Mouse (Mus musculus): ENCODE measurements around the gene Svop. TPM values are rescaled to one million over a fixed set of nuclear protein-coding genes. Genes with fewer than 3 reads are reported as not detected.

Svop gene
- polyA plus RNA-seq (2015; fragmentation: Nextera tagmentation; extraction: Ambion mirVana): 83.2 and 88.7 TPM in 2 replicates

- peaks cover 27% of the 10 kb centered on the region for H3K4me1 ChIP-seq (replicated peaks)
- H3K9ac ChIP-seq: peak within 1 kb of the TSS; percentile 95
- peak; percentile 87 for ATAC-seq (ENCODE audit: low FRiP score)
- peak within 1 kb of the TSS; percentile 96 for H3K27ac ChIP-seq
- no peaks in the 10 kb centered on the region for H3K9me3 ChIP-seq
- H3K4me3 ChIP-seq: peak within 1 kb of the TSS; percentile 75
- H3K36me3 ChIP-seq: no peaks in the 10 kb centered on the region
- H3K27me3 ChIP-seq: peaks cover 3% of the 10 kb centered on the region; the same call in 1 of the 2 replicates
- peak within 1 kb of the TSS; percentile 66 for H3K4me2 ChIP-seq
- 3% methylated on average over 40 of the region's 40 CpGs for WGBS
Observed at GRCm38 (mm10) chr5:114091057-114091807, at the start of gene Svop. Gene Svop, minus strand, starts transcription at chr5:114091570.

GRCm38 (mm10) chr5:114139175-114139574, 47.8 kb upstream of the Svop start:
- H3K9ac ChIP-seq: 0 out of 2 replicates have a peak overlapping the region, but pooled peaks have one; percentile 3
- H3K4me3 ChIP-seq: no peak overlapping the region
- peaks cover 31% of the 10 kb centered on the region for H3K4me1 ChIP-seq (replicated peaks)
- H3K27me3 ChIP-seq: no peaks in the 10 kb centered on the region
- ATAC-seq (ENCODE audit: low FRiP score): peak; percentile 79
- no peaks in the 10 kb centered on the region for H3K36me3 ChIP-seq
- peak overlapping the region; percentile 21; the same call in 1 of the 2 replicates for H3K4me2 ChIP-seq
- no peaks in the 10 kb centered on the region for H3K9me3 ChIP-seq
- H3K27ac ChIP-seq: peak overlapping the region; percentile 88
- WGBS: 14% methylated on average over 9 of the region's 9 CpGs

GRCm38 (mm10) chr5:114138277-114139164, 47.2 kb upstream of the Svop start:
- 53% methylated on average over 21 of the region's 21 CpGs for WGBS

GRCm38 (mm10) chr5:114137481-114138276, 46.3 kb upstream of the Svop start:
- no peak overlapping the region for H3K9ac ChIP-seq
- peak overlapping the region; percentile 88 for H3K27ac ChIP-seq
- no peak for ATAC-seq (ENCODE audit: low FRiP score)
- WGBS: 77% methylated on average over 15 of the region's 15 CpGs
- H3K4me3 ChIP-seq: no peak overlapping the region
- no peaks in the 10 kb centered on the region for H3K27me3 ChIP-seq
- no peaks in the 10 kb centered on the region for H3K36me3 ChIP-seq
- no peak overlapping the region for H3K4me2 ChIP-seq
- peaks cover 34% of the 10 kb centered on the region for H3K4me1 ChIP-seq (replicated peaks)
- H3K9me3 ChIP-seq: no peaks in the 10 kb centered on the region

More at GRCm38 (mm10) chr5:114138277-114139164, 47.2 kb upstream of the Svop start:
- Histone ChIP-seq H3K4me1 (replicated peaks) (peaks cover 31% of the 10 kb centered on the region), H3K4me2 (peak overlapping the region; percentile 21; the same call in 1 of the 2 replicates), H3K9me3 (no peaks in the 10 kb centered on the region), H3K4me3 (no peak overlapping the region), H3K27ac (peak overlapping the region; percentile 88), H3K36me3 (no peaks in the 10 kb centered on the region), H3K27me3 (no peaks in the 10 kb centered on the region), H3K9ac (0 out of 2 replicates have a peak overlapping the region, but pooled peaks have one; percentile 3)
- peak; percentile 60; the same call in 1 of the 2 replicates for ATAC-seq (ENCODE audit: low FRiP score)

GRCm38 (mm10) chr5:114135516-114135915, 44.1 kb upstream of the Svop start:
- WGBS: 90% methylated on average over 10 of the region's 10 CpGs
- Histone ChIP-seq H3K4me2 (no peak overlapping the region), H3K27ac (no peak overlapping the region), H3K4me1 (replicated peaks) (peaks cover 47% of the 10 kb centered on the region), H3K9ac (no peak overlapping the region), H3K4me3 (no peak overlapping the region), H3K27me3 (no peaks in the 10 kb centered on the region), H3K36me3 (no peaks in the 10 kb centered on the region), H3K9me3 (no peaks in the 10 kb centered on the region)
- ATAC-seq (ENCODE audit: low FRiP score): no peak

GRCm38 (mm10) chr5:114134091-114134534, 42.7 kb upstream of the Svop start:
- H3K27me3 ChIP-seq: no peaks in the 10 kb centered on the region
- ATAC-seq (ENCODE audit: low FRiP score): no peak
- H3K4me3 ChIP-seq: no peak overlapping the region
- H3K36me3 ChIP-seq: no peaks in the 10 kb centered on the region
- no peaks in the 10 kb centered on the region for H3K9me3 ChIP-seq
- H3K4me2 ChIP-seq: no peak overlapping the region
- H3K9ac ChIP-seq: no peak overlapping the region
- H3K4me1 ChIP-seq (replicated peaks): peaks cover 38% of the 10 kb centered on the region
- H3K27ac ChIP-seq: no peak overlapping the region
- WGBS: 74% methylated on average over 6 of the region's 6 CpGs

- no peaks in the 10 kb centered on the region for H3K9me3 ChIP-seq
- H3K4me3 ChIP-seq: no peak overlapping the region
- no peaks in the 10 kb centered on the region for H3K36me3 ChIP-seq
- no peak overlapping the region for H3K27ac ChIP-seq
- no peaks in the 10 kb centered on the region for H3K27me3 ChIP-seq
- H3K4me2 ChIP-seq: no peak overlapping the region
- 77% methylated on average over 6 of the region's 6 CpGs for WGBS
- peaks cover 25% of the 10 kb centered on the region for H3K4me1 ChIP-seq (replicated peaks)
- ATAC-seq (ENCODE audit: low FRiP score): no peak
- peak overlapping the region; percentile 11; the same call in 1 of the 2 replicates for H3K9ac ChIP-seq
Observed at GRCm38 (mm10) chr5:114132841-114133240, 41.5 kb upstream of the Svop start.

- Histone ChIP-seq H3K9me3 (no peaks in the 10 kb centered on the region), H3K4me3 (peak overlapping the region; percentile 75), H3K27ac (0 out of 2 replicates have a peak overlapping the region, but pooled peaks have one; percentile 30), H3K27me3 (no peaks in the 10 kb centered on the region), H3K4me1 (replicated peaks) (peaks cover 28% of the 10 kb centered on the region), H3K9ac (peak overlapping the region; percentile 72), H3K4me2 (peak overlapping the region; percentile 97), H3K36me3 (no peaks in the 10 kb centered on the region)
- no peak for ATAC-seq (ENCODE audit: low FRiP score)
- 2% methylated on average over 15 of the region's 15 CpGs for WGBS
Observed at GRCm38 (mm10) chr5:114131521-114131840, 40.1 kb upstream of the Svop start.

- Histone ChIP-seq H3K27ac (0 out of 2 replicates have a peak overlapping the region, but pooled peaks have one; percentile 30), H3K9me3 (no peaks in the 10 kb centered on the region), H3K9ac (peak overlapping the region; percentile 72), H3K4me3 (peak overlapping the region; percentile 75), H3K36me3 (no peaks in the 10 kb centered on the region), H3K4me2 (peak overlapping the region; percentile 97), H3K27me3 (no peaks in the 10 kb centered on the region), H3K4me1 (replicated peaks) (peaks cover 28% of the 10 kb centered on the region)
- ATAC-seq (ENCODE audit: low FRiP score): peak; percentile 98
- under 1% methylated on average over 86 of the region's 87 CpGs for WGBS
Observed at GRCm38 (mm10) chr5:114130698-114131520, 39.5 kb upstream of the Svop start.

GRCm38 (mm10) chr5:114130211-114130605, 38.8 kb upstream of the Svop start, which contains the start of gene Ung:
Gene Ung, plus strand, starts transcription at chr5:114130386.
- WGBS: 1% methylated on average over 29 of the region's 29 CpGs
- Histone ChIP-seq H3K27ac (0 out of 2 replicates have a peak within 1 kb of the TSS, but pooled peaks have one; percentile 30), H3K4me2 (peak within 1 kb of the TSS; percentile 97), H3K4me1 (replicated peaks) (peaks cover 28% of the 10 kb centered on the region), H3K36me3 (0 out of 2 replicates have a peak, but pooled peaks cover 5% of the 10 kb centered on the region), H3K27me3 (no peaks in the 10 kb centered on the region), H3K9ac (peak within 1 kb of the TSS; percentile 72), H3K4me3 (peak within 1 kb of the TSS; percentile 75), H3K9me3 (no peaks in the 10 kb centered on the region)
- ATAC-seq (ENCODE audit: low FRiP score): peak; percentile 65
